Mouse (Mus musculus): ENCODE measurements around the gene Farp2. TPM values are rescaled to one million over a fixed set of nuclear protein-coding genes. Genes with fewer than 3 reads are reported as not detected.

Gene Farp2
- polyA plus RNA-seq (2012; rRNA removed) = 2.9 TPM in 2 replicates

GRCm38 (mm10) chr1:93511585-93512350 lies at the start of gene Farp2:
Gene Farp2, plus strand, starts transcription at chr1:93512079.
- TF ChIP-seq POLR2A (IDR thresholded peaks at IDR 0.05; ENCODE audit: control insufficient read depth, low read depth, low read length) = peak; percentile 62
- TF ChIP-seq CTCF (IDR thresholded peaks at IDR 0.05; ENCODE audit: control insufficient read depth, insufficient read depth, insufficient replicate concordance, low read depth, low read length) = no peak
- Histone ChIP-seq H3K4me3 (ENCODE audit: control insufficient read depth, low read depth, low read length) (peak within 1 kb of the TSS; percentile 84), H3K27me3 (ENCODE audit: control insufficient read depth, insufficient read depth, low read length) (no peaks in the 10 kb centered on the region), H3K27ac (ENCODE audit: control insufficient read depth, insufficient read depth, low read depth, low read length) (peak within 1 kb of the TSS; percentile 22), H3K4me1 (ENCODE audit: control insufficient read depth, insufficient read depth, low read length) (peaks cover 9% of the 10 kb centered on the region), H3K36me3 (ENCODE audit: control insufficient read depth, insufficient read depth, low read length) (peaks cover 2% of the 10 kb centered on the region; the same call in 1 of the 2 replicates)

GRCm38 (mm10) chr1:93465066-93465465 lies 46.8 kb upstream of the Farp2 start:
- no peak for TF ChIP-seq POLR2A (IDR thresholded peaks at IDR 0.05; ENCODE audit: control insufficient read depth, low read depth, low read length)
- no peak for TF ChIP-seq CTCF (IDR thresholded peaks at IDR 0.05; ENCODE audit: control insufficient read depth, insufficient read depth, insufficient replicate concordance, low read depth, low read length)
- no peak overlapping the region for H3K27ac ChIP-seq (ENCODE audit: control insufficient read depth, insufficient read depth, low read depth, low read length)
- H3K4me3 ChIP-seq (ENCODE audit: control insufficient read depth, low read depth, low read length) = no peak overlapping the region
- no peaks in the 10 kb centered on the region for H3K4me1 ChIP-seq (ENCODE audit: control insufficient read depth, insufficient read depth, low read length)
- H3K27me3 ChIP-seq (ENCODE audit: control insufficient read depth, insufficient read depth, low read length) = no peaks in the 10 kb centered on the region
- H3K36me3 ChIP-seq (ENCODE audit: control insufficient read depth, insufficient read depth, low read length) = no peaks in the 10 kb centered on the region

GRCm38 (mm10) chr1:93465746-93466145 lies 46.1 kb upstream of the Farp2 start:
- Histone ChIP-seq H3K27me3 (ENCODE audit: control insufficient read depth, insufficient read depth, low read length) (no peaks in the 10 kb centered on the region), H3K36me3 (ENCODE audit: control insufficient read depth, insufficient read depth, low read length) (no peaks in the 10 kb centered on the region), H3K4me1 (ENCODE audit: control insufficient read depth, insufficient read depth, low read length) (no peaks in the 10 kb centered on the region), H3K4me3 (ENCODE audit: control insufficient read depth, low read depth, low read length) (no peak overlapping the region), H3K27ac (ENCODE audit: control insufficient read depth, insufficient read depth, low read depth, low read length) (no peak overlapping the region)
- TF ChIP-seq CTCF (IDR thresholded peaks at IDR 0.05; ENCODE audit: control insufficient read depth, insufficient read depth, insufficient replicate concordance, low read depth, low read length) (no peak), POLR2A (IDR thresholded peaks at IDR 0.05; ENCODE audit: control insufficient read depth, low read depth, low read length) (no peak)

- H3K27me3 ChIP-seq (ENCODE audit: control insufficient read depth, insufficient read depth, low read length) = no peaks in the 10 kb centered on the region
- H3K27ac ChIP-seq (ENCODE audit: control insufficient read depth, insufficient read depth, low read depth, low read length) = no peak overlapping the region
- no peak overlapping the region for H3K4me3 ChIP-seq (ENCODE audit: control insufficient read depth, low read depth, low read length)
- TF ChIP-seq CTCF (IDR thresholded peaks at IDR 0.05; ENCODE audit: control insufficient read depth, insufficient read depth, insufficient replicate concordance, low read depth, low read length) (no peak), POLR2A (IDR thresholded peaks at IDR 0.05; ENCODE audit: control insufficient read depth, low read depth, low read length) (no peak)
- no peaks in the 10 kb centered on the region for H3K36me3 ChIP-seq (ENCODE audit: control insufficient read depth, insufficient read depth, low read length)
- H3K4me1 ChIP-seq (ENCODE audit: control insufficient read depth, insufficient read depth, low read length) = no peaks in the 10 kb centered on the region
These were observed 43.3 kb upstream of the Farp2 start for GRCm38 (mm10) chr1:93468626-93469025.

GRCm38 (mm10) chr1:93475694-93476093 lies 36.2 kb upstream of the Farp2 start:
- Histone ChIP-seq H3K4me3 (ENCODE audit: control insufficient read depth, low read depth, low read length) (no peak overlapping the region), H3K36me3 (ENCODE audit: control insufficient read depth, insufficient read depth, low read length) (no peaks in the 10 kb centered on the region)
- TF ChIP-seq CTCF (IDR thresholded peaks at IDR 0.05; ENCODE audit: control insufficient read depth, insufficient read depth, insufficient replicate concordance, low read depth, low read length) (no peak), POLR2A (IDR thresholded peaks at IDR 0.05; ENCODE audit: control insufficient read depth, low read depth, low read length) (no peak)

GRCm38 (mm10) chr1:93477758-93478585 lies 33.9 kb upstream of the Farp2 start:
- TF ChIP-seq CTCF (IDR thresholded peaks at IDR 0.05; ENCODE audit: control insufficient read depth, insufficient read depth, insufficient replicate concordance, low read depth, low read length) (0 out of 2 replicates have a peak, but pooled peaks have one; percentile 10), POLR2A (IDR thresholded peaks at IDR 0.05; ENCODE audit: control insufficient read depth, low read depth, low read length) (peak; percentile 59)
- Histone ChIP-seq H3K4me1 (ENCODE audit: control insufficient read depth, insufficient read depth, low read length) (no peaks in the 10 kb centered on the region), H3K27me3 (ENCODE audit: control insufficient read depth, insufficient read depth, low read length) (no peaks in the 10 kb centered on the region)

More at GRCm38 (mm10) chr1:93475694-93476093, 36.2 kb upstream of the Farp2 start:
- H3K27ac ChIP-seq (ENCODE audit: control insufficient read depth, insufficient read depth, low read depth, low read length) = no peak overlapping the region
- H3K27me3 ChIP-seq (ENCODE audit: control insufficient read depth, insufficient read depth, low read length) = no peaks in the 10 kb centered on the region
- H3K4me1 ChIP-seq (ENCODE audit: control insufficient read depth, insufficient read depth, low read length) = no peaks in the 10 kb centered on the region

More at GRCm38 (mm10) chr1:93477758-93478585, 33.9 kb upstream of the Farp2 start:
- Histone ChIP-seq H3K36me3 (ENCODE audit: control insufficient read depth, insufficient read depth, low read length) (no peaks in the 10 kb centered on the region), H3K4me3 (ENCODE audit: control insufficient read depth, low read depth, low read length) (peak overlapping the region; percentile 94), H3K27ac (ENCODE audit: control insufficient read depth, insufficient read depth, low read depth, low read length) (peak overlapping the region; percentile 98)

Data from testis, adult 2 months (tissue).